Mouse (Mus musculus): ENCODE measurements around the gene Msl3l2.

DNA sequence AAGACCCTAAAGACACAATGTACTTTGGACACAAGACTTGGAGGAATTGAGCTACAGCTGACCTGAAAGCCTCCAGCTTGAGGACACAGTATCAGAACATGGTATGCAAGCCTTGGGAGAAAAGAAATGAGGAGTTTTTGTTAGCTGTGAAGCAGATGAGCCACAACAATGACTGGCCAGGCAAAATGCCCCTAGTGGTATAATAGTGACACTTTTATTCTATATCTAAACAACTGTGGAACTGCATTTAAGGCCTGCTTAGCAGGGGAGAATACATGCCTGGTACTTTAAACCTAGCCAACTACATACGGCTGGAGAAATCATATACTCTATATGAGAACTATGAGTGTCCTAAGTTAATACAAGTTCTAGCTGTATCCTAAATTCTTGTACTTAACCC is 20.3 kb downstream of the Msl3l2 start:
- no peak for TF ChIP-seq POLR2A (IDR thresholded peaks at IDR 0.05; ENCODE audit: control insufficient read depth, extremely low read depth, insufficient read depth, low read length, poor library complexity)
- no peak for TF ChIP-seq CTCF (IDR thresholded peaks at IDR 0.05; ENCODE audit: borderline replicate concordance, control insufficient read depth, extremely low read depth, insufficient read depth, low read length, poor library complexity)

Data from thymus, adult 2 months (tissue).